8 mouse cellular contexts compared by ENCODE assay signal in the genomic region with DNA sequence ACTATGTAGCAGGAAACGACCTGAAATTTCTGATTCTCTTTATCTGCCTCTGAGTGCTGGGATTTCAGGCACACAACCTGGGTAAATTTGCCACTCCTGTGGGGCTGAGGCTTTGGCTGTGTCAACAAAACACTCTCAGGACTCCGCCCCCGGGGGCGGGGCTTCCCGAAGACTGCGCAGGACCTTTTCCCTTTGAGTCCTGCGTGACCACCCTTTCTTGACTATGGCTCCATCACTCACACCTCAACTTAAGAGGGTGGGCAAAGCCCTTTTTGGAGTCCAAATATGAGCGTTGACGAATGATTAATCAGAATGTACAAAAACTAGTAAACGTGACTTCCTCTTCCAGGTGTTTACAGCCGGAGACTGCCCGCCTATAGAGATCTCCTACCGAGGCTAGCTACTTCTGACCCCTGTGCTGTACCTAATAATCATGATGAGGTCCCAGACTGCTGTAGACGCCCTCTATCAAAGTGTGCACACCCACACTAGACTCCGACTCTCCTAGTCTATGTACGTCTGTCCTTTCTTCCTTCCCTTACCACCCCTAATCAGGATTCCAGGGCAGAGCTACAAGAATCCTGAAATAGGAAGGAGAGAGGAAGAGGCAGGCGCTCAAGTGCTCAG. TPM values are rescaled to one million over a fixed set of nuclear protein-coding genes. Genes with fewer than 3 reads are reported as not detected.
A peak's percentile ranks its signal among the peaks of the same experiment; 100 is the strongest.
DNase-seq lines count a peak whose midpoint lies in the region; ATAC-seq lines count a peak whose summit lies in the region.

No protein-coding gene starts in this region.

- peaks cover 9% of the 10 kb centered on the region for H3K4me1 ChIP-seq in forebrain, embryonic 15.5 days
- peaks cover 9% of the 10 kb centered on the region for H3K4me1 ChIP-seq in limb, embryonic 13.5 days
- 0 out of 2 replicates have a peak, but pooled peaks cover 2% of the 10 kb centered on the region for H3K4me1 ChIP-seq in midbrain, embryonic 11.5 days (ENCODE audit: control insufficient read depth, insufficient read depth, low read length)
- H3K4me1 ChIP-seq in stomach, embryonic 15.5 days: peaks cover 10% of the 10 kb centered on the region

- DNase-seq in frontal cortex, postnatal 25 days (ENCODE audit: low spot score in 2 of 2): no peak
- DNase-seq in c-Kit-negative CD71-positive TER-119-positive erythroid progenitor cells, embryonic 14.5 days (ENCODE audit: low read depth, low spot score): peak; percentile 24
- DNase-seq in induced T-regulatory cell, adult 2 months (ENCODE audit: low read depth): peak; percentile 86
- DNase-seq in midbrain, embryonic 11.5 days (ENCODE audit: low spot score, missing footprints): no peak

- H3K4me2 ChIP-seq in forebrain, embryonic 15.5 days (replicated peaks): peak overlapping the region; percentile 36
- H3K4me2 ChIP-seq in limb, embryonic 13.5 days (replicated peaks): peak overlapping the region; percentile 58
- H3K4me2 ChIP-seq in midbrain, embryonic 11.5 days: no peak overlapping the region
- H3K4me2 ChIP-seq in stomach, embryonic 15.5 days: peak overlapping the region; percentile 48

- no peaks in the 10 kb centered on the region for H3K9me3 ChIP-seq in forebrain, embryonic 15.5 days
- H3K9me3 ChIP-seq in limb, embryonic 13.5 days: no peaks in the 10 kb centered on the region
- no peaks in the 10 kb centered on the region for H3K9me3 ChIP-seq in midbrain, embryonic 11.5 days (ENCODE audit: control insufficient read depth, low read length)
- H3K9me3 ChIP-seq in stomach, embryonic 15.5 days: no peaks in the 10 kb centered on the region

- H3K27ac ChIP-seq in forebrain, embryonic 15.5 days (replicated peaks): no peak overlapping the region
- H3K27ac ChIP-seq in limb, embryonic 13.5 days: no peak overlapping the region
- no peak overlapping the region for H3K27ac ChIP-seq in midbrain, embryonic 11.5 days (ENCODE audit: low read depth, low read length)
- H3K27ac ChIP-seq in stomach, embryonic 15.5 days: peak overlapping the region; percentile 57

- peaks cover 12% of the 10 kb centered on the region; the same call in 1 of the 2 replicates for H3K36me3 ChIP-seq in forebrain, embryonic 15.5 days
- H3K36me3 ChIP-seq in limb, embryonic 13.5 days: peaks cover 40% of the 10 kb centered on the region
- no peaks in the 10 kb centered on the region for H3K36me3 ChIP-seq in midbrain, embryonic 11.5 days (ENCODE audit: control insufficient read depth, insufficient read depth, low read length)
- H3K36me3 ChIP-seq in stomach, embryonic 15.5 days: peaks cover 16% of the 10 kb centered on the region

- H3K9ac ChIP-seq in forebrain, embryonic 15.5 days (replicated peaks): no peak overlapping the region
- peak overlapping the region; percentile 43; the same call in 1 of the 2 replicates for H3K9ac ChIP-seq in limb, embryonic 13.5 days
- H3K9ac ChIP-seq in midbrain, embryonic 11.5 days (ENCODE audit: low read length): no peak overlapping the region
- no peak overlapping the region for H3K9ac ChIP-seq in stomach, embryonic 15.5 days

- no peaks in the 10 kb centered on the region for H3K27me3 ChIP-seq in forebrain, embryonic 15.5 days
- H3K27me3 ChIP-seq in limb, embryonic 13.5 days: no peaks in the 10 kb centered on the region
- no peaks in the 10 kb centered on the region for H3K27me3 ChIP-seq in midbrain, embryonic 11.5 days (ENCODE audit: control insufficient read depth, insufficient read depth, low read length)
- no peaks in the 10 kb centered on the region for H3K27me3 ChIP-seq in stomach, embryonic 15.5 days (replicated peaks)

- H3K4me3 ChIP-seq in forebrain, embryonic 15.5 days: 0 out of 2 replicates have a peak overlapping the region, but pooled peaks have one; percentile 8
- peak overlapping the region; percentile 26 for H3K4me3 ChIP-seq in limb, embryonic 13.5 days
- no peak overlapping the region for H3K4me3 ChIP-seq in midbrain, embryonic 11.5 days (ENCODE audit: low read depth, low read length)
- H3K4me3 ChIP-seq in stomach, embryonic 15.5 days (replicated peaks): peak overlapping the region; percentile 21

- 15% methylated on average over 17 of the region's 17 CpGs for whole genome bisulfite sequencing in forebrain, embryonic 15.5 days
- WGBS in limb, embryonic 13.5 days: 14% methylated on average over 17 of the region's 17 CpGs
- 13% methylated on average over 17 of the region's 17 CpGs for WGBS in midbrain, embryonic 11.5 days
- 13% methylated on average over 17 of the region's 17 CpGs for WGBS in stomach, embryonic 15.5 days

- ATAC-seq in frontal cortex, adult (ENCODE audit: low TSS enrichment): peak; percentile 33
- ATAC-seq in forebrain, embryonic 15.5 days (replicated peaks): peak; percentile 12
- ATAC-seq in limb, embryonic 13.5 days (ENCODE audit: low FRiP score, low read depth): 0 out of 2 replicates have a peak, but pooled peaks have one; percentile 6
- ATAC-seq in midbrain, embryonic 11.5 days (ENCODE audit: low FRiP score): peak; percentile 26; the same call in 1 of the 2 replicates
- ATAC-seq in stomach, embryonic 15.5 days (ENCODE audit: insufficient read depth, low FRiP score, low read depth): peak; percentile 67

RNA-seq across cellular contexts. Expression of a gene that starts 10.2 kb away (rescaled TPM):
- 23.6 and 26.8 TPM in 2 replicates for polyA plus RNA-seq in forebrain, embryonic 15.5 days (2015; fragmentation: Nextera tagmentation; extraction: Ambion mirVana)
- polyA plus RNA-seq in limb, embryonic 13.5 days (2015; fragmentation: Nextera tagmentation; extraction: Ambion mirVana): 34.7 and 34.8 TPM in 2 replicates
- polyA plus RNA-seq in midbrain, embryonic 11.5 days (2014; fragmentation: Nextera tagmentation; extraction: Ambion mirVana): 18.4 and 20.9 TPM in 2 replicates
- polyA plus RNA-seq in stomach, embryonic 15.5 days (2015; fragmentation: Nextera tagmentation; extraction: Ambion mirVana): 32.7 and 40.2 TPM in 2 replicates

RNA-seq across cellular contexts. Expression of a gene that starts 25.6 kb away (rescaled TPM):
- 22.5 and 24.2 TPM in 2 replicates for polyA plus RNA-seq in forebrain, embryonic 15.5 days (2015; fragmentation: Nextera tagmentation; extraction: Ambion mirVana)
- polyA plus RNA-seq in limb, embryonic 13.5 days (2015; fragmentation: Nextera tagmentation; extraction: Ambion mirVana): 21.1 and 22.5 TPM in 2 replicates
- 17.2 and 19.0 TPM in 2 replicates for polyA plus RNA-seq in midbrain, embryonic 11.5 days (2014; fragmentation: Nextera tagmentation; extraction: Ambion mirVana)
- polyA plus RNA-seq in stomach, embryonic 15.5 days (2015; fragmentation: Nextera tagmentation; extraction: Ambion mirVana): 14.6 and 17.3 TPM in 2 replicates

Comparison
In these comparisons a context has a peak if more than half of its experiments do, and no peak if none do; other contexts are left out.
1. ATAC-seq: peak in every context shown above with its lines; median percentile 67 in stomach, embryonic 15.5 days; 33 in frontal cortex, adult; 26 in midbrain, embryonic 11.5 days; 12 in forebrain, embryonic 15.5 days; 6 in limb, embryonic 13.5 days.
2. DNase-seq: peak in c-Kit-negative CD71-positive TER-119-positive erythroid progenitor cells, embryonic 14.5 days (single experiment) and induced T-regulatory cell, adult 2 months (single experiment); none in frontal cortex, postnatal 25 days (0 of 2) and midbrain, embryonic 11.5 days (single experiment).